Mouse (Mus musculus) adipocyte (in vitro differentiated cells): ENCODE measurements at regions not wholly inside any gene's neighbourhood (a gene's known extent, or its start where the extent isn't known, plus 50 kb on each side); places are given as distances from the start of the nearest gene placed in this dataset.

ENCODE experiments used
- DNase-seq: peaks from one replicate; pipeline ENCODE4 v3.0.0-alpha.2; 2016; ENCODE audit warnings: low spot score

DNA sequence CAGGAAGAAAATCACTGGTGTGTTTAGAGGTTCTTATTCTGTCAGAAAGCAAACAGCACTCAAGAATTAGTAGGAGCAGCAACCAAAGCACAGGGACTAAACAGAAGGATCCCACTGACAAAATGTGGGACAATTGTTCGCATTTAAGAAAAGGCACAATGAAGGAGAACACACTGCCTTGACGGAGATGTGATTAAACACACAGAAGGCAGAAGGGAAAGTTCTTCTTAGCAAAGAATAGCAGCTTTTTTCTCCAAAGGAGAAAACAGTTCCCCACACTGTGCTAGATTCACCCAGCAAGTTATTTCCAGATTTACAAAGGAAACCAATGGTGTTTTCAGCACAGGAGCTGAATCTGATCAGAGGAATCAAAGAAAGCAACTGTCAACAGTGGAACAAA lies 316.5 kb downstream of the Nsun3 start:
- no peak for DNase-seq

DNA sequence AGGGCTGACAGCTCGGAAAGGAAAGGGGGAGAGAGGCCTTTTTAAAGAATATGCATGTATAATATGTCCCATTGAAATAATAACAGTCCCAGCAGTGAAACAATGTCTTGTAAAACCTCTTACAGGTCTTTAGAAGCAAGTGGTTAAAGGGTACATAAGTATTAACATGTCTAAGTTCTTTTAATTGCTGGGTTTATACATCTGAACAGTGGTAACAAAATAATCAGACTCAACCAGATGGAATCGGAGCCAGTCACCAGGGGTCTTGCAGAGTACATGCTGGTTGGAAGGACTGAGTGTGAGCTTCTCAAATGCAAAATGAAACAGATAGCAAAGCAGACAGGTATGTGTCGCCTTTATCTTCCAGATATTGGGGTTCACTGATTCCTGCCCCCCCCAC lies 317.3 kb downstream of the Nsun3 start:
- DNase-seq = no peak

DNA sequence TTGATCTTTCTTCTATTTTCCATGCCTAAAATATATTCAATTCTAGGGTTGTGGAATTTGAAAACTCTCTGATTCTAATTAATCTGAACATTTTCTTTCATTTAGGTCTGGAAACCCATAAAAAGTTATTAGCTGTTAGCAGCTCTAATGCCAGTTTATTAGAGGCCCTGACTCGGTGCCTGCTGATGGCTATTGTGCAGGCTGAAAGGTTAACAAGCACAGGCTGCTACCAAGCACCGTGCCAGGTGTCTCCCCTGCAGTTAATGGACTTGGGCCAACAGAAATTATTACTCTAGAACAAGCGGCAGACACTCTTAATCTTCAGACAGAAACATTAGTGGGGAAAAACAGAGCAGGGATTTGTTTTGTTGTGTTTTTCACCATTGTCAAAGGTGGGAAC lies 317.8 kb downstream of the Nsun3 start:
- no peak for DNase-seq

DNA sequence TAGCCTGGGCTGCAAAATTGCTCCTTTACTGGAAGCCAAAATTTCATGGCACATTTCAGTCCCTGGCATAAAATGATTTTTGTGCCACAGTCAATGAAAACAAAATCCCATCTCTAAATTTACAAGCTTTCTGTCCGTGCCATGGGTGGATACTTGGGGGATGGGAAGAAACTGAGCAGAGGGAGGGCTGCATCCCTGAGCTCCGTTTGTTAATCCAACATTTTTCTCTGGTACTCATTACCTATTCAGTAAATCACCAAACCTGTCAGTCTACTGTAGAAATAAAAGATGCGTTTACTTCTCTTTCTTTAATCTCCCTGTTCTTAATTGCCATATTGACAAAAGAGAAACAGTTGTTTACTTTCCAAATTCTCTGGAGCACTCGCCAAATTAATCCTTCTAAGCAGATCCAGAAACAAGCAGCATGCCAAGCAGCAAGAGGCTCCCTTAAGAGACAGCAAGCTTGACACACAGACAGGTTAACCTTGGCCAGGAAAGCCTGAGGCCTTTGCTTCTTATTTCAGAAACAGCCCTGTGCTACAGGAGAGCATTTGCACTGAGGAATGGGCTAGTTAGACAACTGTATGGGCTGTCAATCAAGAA lies 326.6 kb downstream of the Nsun3 start:
- no peak for DNase-seq

DNA sequence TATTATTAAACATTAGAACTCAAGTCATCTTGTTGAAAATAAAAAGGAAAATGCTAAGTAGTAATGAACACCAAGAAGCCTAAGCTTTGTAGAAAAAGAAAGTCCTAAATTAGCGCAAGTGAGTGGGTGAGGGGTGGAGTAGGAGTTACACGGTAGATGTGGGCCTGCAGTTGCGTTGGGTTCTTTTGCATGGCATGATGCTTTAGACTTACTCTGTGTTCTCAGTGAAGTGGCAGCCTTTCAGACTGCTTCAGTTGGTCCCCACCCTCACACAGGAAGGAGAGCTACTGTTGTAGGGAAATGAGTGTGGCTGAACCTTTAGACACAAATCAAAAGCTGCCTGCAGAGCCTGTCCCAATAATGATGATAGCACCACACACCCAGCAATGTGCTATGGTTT lies 336.9 kb downstream of the Nsun3 start:
- no peak for DNase-seq

DNA sequence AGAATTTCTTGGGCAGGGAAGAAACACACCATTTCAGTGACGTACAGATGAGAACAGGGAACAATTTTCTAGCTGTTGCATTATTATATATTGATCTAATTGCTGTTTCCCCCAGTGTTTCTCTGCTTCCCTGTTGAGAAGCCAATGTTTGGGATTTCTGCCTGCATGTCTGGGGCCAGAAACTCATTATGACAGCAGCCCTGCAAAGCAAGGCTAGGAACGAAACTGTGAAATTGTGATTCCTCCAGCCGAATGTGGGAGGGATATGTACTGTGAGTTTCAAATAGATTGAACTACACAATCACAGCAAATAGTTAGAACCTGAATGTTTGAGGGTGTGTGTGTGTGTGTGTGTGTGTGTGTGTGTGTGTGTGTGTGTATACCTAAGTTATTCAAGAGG lies 339.2 kb downstream of the Nsun3 start:
- no peak for DNase-seq

DNA sequence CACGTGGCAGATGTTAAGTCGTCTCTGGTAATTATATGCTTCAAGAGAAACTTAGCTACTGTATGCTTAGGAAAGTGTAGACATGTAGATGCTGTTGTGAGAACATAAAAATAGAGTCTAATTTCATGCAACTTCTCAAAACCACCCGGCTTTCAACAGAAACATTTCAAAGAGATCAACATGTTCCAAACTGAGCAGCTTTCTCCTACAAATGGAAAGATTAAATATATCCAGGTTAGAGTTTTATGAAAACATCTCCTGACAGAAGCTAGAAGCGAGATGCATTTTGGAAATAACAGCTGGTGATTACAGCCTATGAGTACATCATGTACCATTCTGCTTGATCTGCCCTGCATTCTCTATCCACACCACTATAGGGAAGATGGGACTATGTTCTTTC lies 345.4 kb downstream of the Nsun3 start:
- no peak for DNase-seq

DNA sequence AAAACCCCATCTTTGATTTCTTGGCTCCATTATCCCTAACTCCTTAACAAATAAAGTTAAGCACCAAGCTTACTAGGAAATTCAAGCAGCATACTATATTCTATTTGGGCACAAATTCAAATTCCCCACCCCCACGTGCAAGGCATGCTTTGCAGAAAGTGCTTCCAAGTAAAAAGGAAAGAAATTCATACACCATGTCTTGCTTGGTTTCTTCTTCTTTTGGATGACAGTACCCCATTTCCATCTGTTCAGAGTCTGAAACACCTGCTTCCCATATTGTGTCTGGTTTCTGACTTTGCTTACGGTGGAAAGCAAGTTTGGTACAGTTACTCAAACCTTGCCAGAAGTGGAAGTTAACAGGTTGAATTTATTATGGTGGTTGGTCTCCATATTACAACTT lies 353.5 kb downstream of the Nsun3 start:
- DNase-seq = no peak

DNA sequence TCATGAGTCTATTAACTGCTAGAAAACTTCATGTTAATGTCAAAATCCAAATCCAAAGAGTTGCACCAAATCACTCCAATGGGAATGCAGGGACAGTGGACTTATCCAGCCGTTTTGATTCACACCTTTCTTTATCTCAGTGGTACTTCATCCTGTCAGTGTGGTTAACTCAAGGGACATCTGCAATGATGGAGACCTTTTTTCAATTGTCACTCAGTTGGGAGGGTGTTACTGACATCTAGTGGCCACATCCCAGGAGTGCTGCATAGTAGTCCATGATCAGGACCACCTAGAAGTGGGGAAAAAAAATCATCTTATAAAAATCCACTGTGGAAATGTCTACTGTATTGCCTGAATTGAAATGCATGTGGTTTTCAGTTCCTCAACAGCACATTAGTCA lies 372.1 kb downstream of the Nsun3 start:
- DNase-seq = no peak

DNA sequence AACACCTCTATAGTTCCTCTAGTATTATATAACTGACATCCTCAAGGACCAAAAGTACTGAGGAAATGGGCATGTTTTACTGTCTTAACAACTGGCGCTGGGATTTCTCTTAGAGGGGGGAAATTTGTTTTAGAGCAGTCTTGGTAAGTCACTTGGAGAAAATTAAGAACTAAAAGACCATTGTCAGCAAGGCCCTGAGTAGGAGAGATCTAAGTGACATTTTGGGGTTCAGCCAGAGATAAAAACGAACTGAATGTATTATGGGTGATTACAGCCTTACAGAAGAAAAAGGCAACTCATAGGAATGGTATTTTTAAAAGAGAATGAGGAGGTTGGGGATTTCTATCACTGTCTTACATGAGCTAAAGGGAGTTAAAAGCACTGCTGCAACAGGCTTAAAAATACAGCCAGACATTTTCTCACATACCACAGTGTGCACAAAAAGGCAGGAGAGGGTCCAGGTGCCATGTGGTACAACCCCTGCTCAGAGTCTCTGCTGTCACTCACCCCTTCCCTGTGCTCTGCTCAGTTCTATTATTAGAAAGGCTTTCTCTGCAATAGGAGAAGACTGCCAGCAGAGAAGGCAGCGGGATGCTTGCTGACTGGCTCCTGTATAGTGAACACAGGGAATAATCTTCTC lies 379.0 kb downstream of the Nsun3 start:
- no peak for DNase-seq

DNA sequence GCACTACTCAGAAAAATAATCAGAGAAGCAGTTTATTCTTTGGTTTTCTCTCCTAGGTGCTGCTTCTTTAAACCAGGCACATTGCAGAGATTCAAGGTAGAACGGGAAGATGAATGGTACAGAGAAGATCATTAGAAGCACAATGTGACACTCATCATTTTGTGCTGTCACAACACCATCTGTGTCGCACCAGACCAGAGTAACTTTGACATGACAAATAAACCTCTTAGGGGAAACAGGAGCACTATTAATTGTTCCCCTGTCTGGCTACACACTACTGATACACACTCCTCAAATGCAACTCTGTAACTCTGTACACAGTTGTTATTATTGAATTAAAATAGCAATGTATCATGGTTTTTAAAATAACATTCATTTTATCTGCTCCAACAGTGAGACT lies 380.2 kb downstream of the Nsun3 start:
- DNase-seq = no peak

DNA sequence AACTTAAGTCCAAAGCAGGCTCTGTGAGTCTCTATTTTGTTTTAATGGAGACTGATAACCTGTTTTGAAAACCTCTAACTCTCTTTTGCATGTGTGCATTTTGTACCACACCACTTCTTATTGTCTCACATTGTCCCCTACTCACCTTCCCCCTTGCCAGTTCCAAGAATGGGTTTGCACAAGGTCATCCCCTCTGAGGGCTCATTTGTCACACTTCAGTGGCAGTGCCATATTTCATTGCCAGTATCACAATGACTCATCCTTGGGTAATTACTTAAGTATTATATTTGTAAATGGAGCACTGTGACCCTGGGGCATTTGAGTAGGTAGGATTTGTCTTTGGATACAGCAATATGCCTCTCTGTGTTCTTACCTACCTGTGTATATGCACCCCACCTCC lies 429.3 kb downstream of the Nsun3 start:
- no peak for DNase-seq

DNA sequence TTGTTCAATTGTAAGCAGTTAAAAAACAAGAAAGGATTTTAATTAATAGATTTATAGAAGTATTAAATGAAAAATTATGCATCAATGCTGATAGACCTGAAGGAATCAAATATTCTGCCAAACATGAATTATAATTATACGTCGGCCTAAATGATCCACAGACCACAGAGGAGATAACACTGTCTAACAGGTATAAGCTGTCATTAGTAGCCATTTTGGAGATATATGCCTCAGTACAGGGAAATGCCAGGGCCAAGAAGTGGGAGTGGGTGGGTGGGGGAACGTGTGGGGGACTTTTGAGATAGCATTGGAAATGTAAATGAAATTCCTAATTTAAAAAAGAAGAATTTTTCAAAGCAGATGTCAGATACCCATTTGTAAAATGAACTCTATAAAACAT lies 430.3 kb downstream of the Nsun3 start:
- no peak for DNase-seq

DNA sequence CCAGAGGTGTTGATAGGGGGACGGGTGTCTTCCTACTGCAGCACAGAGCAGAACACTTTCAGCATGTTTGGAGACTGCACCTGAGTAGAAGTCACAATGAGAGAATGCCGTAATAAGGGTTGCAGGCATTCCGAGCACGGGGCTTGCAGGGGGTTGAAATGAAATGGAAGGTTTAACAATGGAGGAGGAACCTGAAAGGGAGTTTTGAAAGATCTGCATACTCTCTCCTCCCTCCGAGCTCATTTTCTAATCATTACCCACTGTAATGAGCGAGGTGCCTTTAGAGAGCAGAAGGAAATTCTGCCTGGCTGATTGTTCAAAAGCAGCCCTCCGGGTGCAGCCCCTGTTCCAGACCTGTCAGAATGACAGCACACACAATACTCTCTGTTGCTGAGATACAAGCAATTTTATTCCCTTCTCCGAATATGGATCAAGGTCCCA lies 430.8 kb downstream of the Nsun3 start:
- no peak for DNase-seq

DNA sequence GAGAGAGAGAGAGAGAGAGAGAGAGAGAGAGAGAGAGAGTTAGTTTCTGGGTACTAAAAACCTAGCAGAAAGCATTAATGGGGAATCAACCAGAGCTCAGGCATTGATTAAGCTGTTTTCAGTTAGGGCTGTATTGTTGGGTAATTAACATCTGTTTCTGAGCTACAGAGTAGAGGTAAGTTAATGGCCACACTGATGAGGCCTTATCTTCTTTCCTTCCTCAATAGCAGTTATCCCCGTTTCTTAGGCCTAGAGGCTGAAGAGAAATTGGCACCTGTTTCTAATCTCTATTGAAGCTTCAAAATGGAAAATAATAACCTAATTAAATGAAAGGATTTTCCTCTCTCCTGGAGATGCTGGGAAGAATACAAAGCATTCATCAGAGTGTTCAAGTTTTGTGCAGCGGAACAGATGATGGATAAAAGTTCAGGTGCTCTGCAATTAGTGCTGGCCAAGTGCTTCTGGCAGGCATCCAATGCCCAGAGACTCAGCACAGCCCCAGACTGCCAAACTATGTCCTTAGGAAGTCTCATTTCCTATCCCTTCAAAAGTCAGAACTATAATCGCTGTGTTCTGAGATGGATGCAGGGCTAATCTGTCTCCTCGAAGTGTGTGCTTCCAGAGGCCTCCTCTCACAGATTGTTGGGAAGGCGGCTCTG lies 459.1 kb downstream of the Nsun3 start:
- DNase-seq = no peak

DNA sequence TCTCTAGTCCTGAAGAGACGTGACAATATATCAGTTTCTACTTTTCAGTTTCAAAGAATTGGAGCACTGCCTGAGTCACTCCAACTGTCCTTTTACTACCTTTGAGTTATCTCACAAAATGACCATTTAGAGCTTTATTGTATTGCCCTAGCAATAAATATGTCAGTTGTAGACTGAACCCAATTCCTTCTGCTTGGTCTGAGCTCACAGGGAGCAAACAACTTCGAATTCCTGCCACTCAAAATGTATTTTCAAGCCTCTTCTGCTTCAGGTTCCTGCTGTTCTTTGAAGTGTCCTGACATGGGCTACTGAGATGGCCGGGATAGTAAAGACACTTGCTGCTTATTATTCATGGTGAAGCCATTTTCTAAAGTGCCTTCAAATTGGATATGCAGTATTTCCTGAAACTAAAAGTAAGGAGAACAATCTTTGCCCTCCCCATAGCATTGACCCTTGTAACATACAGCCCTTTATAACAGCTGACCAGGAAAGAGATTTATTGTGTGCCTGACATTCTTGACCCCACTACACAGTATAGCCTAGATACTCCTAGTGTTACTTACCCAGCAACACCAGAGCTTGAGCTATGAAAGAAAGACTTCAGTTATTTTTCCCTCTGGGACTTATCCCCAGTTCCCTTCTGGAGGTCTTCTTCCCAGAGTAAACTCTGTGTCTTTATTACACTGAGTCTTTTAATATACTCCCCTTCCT lies 460.9 kb downstream of the Nsun3 start:
- no peak for DNase-seq

DNA sequence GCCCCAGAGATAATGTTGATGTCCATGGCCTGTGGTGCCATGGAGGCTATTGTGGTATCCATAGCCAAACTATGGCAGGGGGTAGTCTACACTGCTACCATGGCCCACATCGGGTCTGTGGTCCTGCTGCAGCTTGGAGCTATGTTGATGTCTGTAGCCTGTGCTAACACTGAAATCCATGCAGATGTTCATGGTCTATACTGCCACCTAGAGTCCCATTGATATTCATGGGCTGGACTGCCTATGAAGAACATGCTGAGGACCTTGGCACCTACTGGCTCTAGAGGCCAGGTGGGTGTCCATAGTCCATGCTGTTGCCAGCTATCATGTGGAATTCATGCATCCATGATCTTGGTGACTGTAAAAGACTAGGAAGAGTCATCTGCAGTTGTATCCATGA lies 463.8 kb downstream of the Nsun3 start:
- no peak for DNase-seq

DNA sequence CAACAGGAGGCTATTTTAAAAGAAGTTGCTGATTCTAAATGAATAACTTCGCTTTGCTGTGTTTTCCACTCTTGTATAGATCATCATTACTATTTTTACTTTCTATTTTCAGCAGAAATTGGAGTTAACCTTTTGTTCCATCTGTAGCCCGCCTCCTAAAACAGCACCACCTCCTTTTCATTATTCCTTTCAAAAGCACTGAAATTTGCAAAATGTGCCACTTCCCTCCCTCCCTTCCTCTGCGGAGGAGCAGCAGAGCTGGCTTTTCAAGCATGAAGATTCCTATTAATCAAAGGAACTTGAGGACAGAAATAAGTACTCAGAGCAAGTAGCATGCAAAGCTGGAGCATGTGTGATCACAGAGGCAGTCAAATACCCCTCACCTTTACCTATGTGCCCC lies 497.7 kb downstream of the Nsun3 start:
- no peak for DNase-seq
